Mouse (Mus musculus) spleen, adult 2 months (tissue): ENCODE data around the gene Skil.

Source experiments
- CTCF ChIP-seq: fragments of 200-500 bp; IDR thresholded peaks from 2 replicates; pipeline ENCODE4 v1.5.1; 2011; ENCODE audit warnings: mild to moderate bottlenecking, inconsistent platforms; ENCODE audit not compliant: insufficient read depth, insufficient read length, insufficient replicate concordance; ENCODE audit errors: extremely low read depth
- POLR2A ChIP-seq: fragments of 200-500 bp; IDR thresholded peaks from 2 replicates; pipeline ENCODE4 v1.6.1; 2011; ENCODE audit warnings: low read depth, low read length, inconsistent platforms

GRCm38 (mm10) chr3:31123098-31123497 is 28.2 kb downstream of the Skil start:
- TF ChIP-seq CTCF (no peak), POLR2A (no peak)
